Mouse (Mus musculus) yolk sac, embryonic 10.5 days (tissue): Measurements from ENCODE around the gene Gdi2.
A peak's percentile ranks its signal among the peaks of the same experiment; 100 is the strongest.

Source experiments
- DNase-seq: peaks from one replicate; pipeline ENCODE4 v3.0.0-alpha.2; 2017; ENCODE audit warnings: low spot score

Gene Gdi2

DNA sequence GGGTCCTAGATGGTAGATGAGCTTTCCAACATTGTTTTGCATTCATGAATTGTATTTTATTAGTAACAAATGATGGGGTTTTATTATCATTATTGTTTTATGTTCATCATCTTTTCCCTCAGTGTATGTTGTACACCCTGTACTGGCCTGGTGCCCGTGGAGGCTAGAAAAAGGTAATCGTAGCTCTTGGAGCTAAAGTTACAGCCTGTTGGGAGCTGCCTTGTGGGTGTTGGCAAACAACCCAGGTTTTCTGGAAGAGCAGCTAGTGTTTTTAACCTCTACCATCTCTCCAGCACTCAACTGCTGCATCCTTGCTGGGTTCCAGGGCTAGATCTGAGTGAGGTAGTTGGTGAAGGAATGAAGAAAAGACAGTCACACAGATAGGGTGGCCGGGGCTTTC, 9.5 kb downstream of the Gdi2 start:
- no peak for DNase-seq

DNA sequence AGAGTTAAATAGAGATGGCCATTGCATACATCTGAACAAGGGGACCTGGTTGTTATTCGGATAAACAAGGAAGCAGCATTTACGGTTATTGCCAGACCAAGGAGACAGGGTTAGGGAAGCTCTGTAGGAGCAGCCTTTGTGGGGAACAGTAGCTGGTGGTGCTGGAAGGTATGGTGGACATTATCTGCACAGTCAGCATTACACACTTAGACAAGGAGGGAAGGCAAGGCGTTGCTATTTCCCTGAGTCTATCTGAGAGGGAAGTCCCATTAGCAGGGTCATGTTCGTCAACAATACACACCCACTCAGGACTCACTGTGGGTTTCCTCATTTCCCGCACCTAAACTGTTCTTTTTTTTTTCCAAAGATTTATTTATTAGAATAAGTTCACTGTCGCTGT, 10.0 kb downstream of the Gdi2 start:
- no peak for DNase-seq

DNA sequence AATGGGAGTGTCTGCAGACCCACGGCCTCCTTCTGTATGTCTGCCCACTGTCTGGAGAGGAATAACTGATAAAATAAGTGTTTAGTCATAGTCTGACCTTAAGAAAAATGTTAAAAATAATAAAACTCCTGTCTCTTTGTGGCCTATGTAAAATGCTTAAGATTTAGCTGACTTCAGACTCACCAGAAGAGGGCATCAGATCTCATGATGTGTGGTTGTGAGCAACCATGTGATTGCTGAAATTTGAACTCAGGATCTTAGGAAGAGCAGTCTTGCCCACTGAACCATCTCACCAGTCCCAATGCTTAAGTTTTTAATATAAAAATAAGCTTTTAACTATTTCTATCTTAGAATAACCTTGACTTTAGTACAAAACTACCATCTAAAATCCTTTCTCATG, 25.3 kb downstream of the Gdi2 start:
- DNase-seq = no peak

DNA sequence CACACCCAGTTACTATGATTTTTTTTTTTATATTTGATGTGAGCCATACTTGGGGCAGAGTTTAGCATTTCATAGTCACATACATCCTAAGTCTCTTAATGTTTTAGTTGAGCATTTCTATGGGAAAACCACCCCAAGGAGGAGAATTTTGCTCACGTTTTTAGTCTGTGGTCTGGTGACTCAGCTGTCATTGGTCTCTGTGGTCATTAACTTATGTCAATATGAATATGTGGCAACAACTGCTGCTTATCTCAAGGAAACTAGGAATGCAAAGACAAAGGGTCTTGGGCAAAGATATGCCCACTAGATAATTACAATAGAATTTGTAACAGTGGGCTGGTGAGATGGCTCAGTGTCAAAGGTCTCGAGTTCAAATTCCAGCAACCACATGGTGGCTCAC, 26.1 kb downstream of the Gdi2 start:
- peak; percentile 25 for DNase-seq

DNA sequence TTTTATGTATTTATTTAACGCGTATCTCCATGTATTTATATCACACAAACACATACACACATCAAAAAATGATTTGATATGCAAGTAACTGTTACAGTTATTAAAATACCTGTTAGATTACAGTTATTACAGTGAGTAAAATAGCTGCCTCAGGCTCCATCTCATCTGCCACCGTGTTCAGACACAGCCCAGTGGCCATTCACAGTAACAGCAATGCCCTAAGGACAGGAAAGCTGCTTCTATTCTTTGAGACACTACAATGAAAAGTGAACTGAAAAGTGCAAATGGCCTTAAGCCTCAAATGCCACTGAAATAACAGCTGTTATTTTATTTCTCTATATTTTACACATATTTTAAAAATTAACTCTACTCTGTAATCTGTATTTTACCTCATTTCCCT, 52.9 kb downstream of the Gdi2 start:
- no peak for DNase-seq

DNA sequence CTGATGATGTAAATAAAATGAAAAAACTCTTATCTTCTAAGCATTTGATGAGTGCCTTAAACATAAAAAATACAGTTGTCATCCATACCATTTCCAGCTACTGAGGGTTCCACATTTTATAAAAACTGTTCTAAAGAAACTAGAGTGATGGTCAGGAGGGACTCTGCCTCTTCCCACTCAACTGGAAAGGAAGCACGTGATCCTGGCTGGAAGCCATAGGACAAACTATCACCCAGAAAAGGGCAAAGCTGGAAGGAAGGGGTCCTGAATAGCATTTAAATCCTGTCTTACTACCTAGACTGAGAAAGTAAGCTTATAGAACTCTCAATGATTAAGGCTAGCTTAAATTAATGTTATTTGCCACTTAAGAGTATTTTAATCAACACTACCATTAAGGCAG, 56.4 kb downstream of the Gdi2 start:
- DNase-seq = no peak

DNA sequence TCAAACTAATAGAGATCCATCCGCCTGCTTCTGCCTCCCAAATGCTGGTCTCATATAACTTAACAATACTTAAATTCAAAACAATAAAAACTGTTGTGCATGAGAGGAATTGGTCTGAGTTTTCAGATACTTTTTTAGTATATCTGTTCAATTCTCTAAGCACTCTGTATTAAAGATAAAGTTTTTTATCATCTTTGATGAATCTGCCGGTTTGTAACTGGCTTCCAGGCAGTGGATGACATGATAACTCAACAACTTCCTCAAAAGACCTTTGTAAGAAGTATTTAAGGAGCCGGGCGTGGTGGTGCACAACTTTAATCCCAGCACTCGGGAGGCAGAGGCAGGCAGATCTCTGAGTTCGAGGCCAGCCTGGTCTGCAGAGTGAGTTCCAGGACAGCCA, 58.4 kb downstream of the Gdi2 start:
- DNase-seq = no peak

DNA sequence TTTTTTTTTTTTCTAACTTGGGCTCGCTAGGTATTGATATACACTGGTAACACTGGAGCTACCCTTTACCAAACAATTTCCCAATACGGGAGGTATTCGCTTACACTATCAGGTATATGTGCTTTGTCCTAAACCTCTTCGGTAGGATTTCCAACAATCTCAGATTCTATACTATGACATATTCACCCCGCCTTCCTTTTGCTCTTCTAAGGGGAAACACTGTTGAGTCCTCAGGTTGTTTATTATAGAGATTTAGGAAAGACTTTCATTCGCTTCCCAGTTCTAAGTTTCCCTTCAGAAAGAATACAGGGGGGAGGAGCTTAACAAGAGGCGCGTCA, 71.9 kb downstream of the Gdi2 start:
- no peak for DNase-seq

DNA sequence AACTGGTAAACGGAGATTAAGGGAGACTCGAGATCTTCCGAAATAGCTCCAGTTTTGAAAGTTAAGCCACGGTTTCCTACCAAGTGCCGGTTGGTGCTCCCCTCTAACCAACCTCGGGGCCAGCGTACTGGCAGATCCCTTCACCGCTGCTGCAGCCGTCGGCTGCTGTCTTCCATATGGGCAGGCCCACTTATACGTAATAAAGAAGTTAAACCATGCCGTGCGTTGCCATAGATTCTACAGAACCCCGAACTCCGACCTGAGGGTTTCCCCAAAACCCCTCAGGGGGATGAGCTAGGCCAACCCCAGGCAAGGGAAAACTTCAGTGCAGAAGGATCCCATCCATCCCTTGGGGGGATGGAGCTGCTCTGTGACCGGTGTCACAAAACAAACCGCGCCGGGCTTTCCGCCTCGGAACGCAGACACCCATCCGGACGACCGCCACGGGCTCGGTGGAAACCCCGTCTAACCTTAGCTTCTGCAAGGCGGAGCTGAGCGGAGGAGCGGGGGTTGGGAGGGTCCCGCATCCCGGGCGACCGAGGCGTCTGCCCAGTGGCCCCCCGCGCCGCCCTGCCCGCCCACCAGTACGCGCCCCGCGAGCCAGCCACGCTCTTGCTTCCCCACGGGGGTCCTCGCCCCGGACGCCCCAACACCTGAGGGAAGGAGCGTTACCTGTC, 72.4 kb downstream of the Gdi2 start:
- DNase-seq = peak; percentile 53

DNA sequence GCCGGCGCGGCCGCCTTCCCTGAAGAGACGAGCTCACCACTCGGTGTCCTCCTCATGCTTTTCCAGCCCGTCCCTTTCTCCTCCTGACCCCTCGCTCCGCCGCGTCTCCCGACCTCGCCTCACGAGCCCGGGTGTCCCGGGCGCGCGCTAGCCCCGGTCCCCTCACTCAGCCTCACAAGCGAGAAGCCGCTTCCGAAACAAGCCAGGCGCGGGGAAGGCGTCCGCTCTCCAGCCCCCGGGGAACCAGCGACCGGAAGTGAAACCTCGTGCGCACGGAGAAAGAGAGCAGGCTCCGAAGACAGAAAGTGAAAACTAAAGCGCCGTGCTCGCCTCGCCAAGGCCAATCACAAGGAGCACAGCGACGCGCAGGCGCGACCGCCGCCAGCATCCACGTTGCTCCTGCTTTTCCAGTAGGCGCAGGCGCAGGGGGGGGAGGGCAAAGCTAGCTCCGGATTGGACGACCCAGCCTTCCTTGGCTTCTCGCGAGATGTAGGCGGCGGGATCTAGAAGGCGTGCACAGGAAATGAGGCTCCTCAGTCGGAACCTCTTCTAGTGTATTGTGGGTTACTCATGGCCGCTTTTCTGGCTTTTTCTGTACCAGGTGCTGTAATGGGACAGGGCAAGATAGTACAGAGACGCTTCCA, 73.1 kb downstream of the Gdi2 start, which contains the start of gene Fam208b:
Gene Fam208b (minus strand): TSS at position 314 of the 644 bp plus-strand sequence.
- DNase-seq = peak; percentile 99
